Mouse (Mus musculus) kidney, embryonic 14.5 days (tissue): ENCODE measurements around the gene Gpr101. TPM values are rescaled to one million over a fixed set of nuclear protein-coding genes. Genes with fewer than 3 reads are reported as not detected.
A peak's percentile ranks its signal among the peaks of the same experiment; 100 is the strongest.

Experiments
- ATAC-seq: fragments of 200-750 bp; cut with Nextera tagmentation; 2 replicates; pipeline ENCODE4 v1.8.0; 2017; ENCODE audit warnings: moderate number of reproducible peaks, mild to moderate bottlenecking, moderate TSS enrichment, moderate library complexity; ENCODE audit not compliant: low FRiP score, low TSS enrichment
- H3K27ac ChIP-seq: fragments of 300-500 bp; sonication (generic); 2 replicates; pipeline ENCODE4 v1.5.1; 2014; ENCODE audit warnings: low read depth, mild to moderate bottlenecking, low read length, moderate library complexity, mixed read lengths
- H3K27me3 ChIP-seq: fragments of 300-500 bp; sonication (generic); 2 replicates; pipeline ENCODE4 v1.6.1; 2014; ENCODE audit warnings: mild to moderate bottlenecking, low read length; ENCODE audit not compliant: control insufficient read depth, insufficient read depth
- H3K36me3 ChIP-seq: fragments of 300-500 bp; sonication (generic); 2 replicates; pipeline ENCODE4 v1.6.1; 2014; ENCODE audit warnings: low read length, mixed read lengths; ENCODE audit not compliant: control insufficient read depth, insufficient read depth
- H3K4me1 ChIP-seq: fragments of 300-500 bp; sonication (generic); 2 replicates; pipeline ENCODE4 v1.6.1; 2014; ENCODE audit warnings: low read length, mixed read lengths; ENCODE audit not compliant: control insufficient read depth, insufficient read depth
- H3K4me2 ChIP-seq: fragments of 300-500 bp; sonication (generic); replicated peaks from 2 replicates; pipeline ENCODE4 v1.6.1; 2014; ENCODE audit warnings: low read depth, mild to moderate bottlenecking, low read length
- H3K4me3 ChIP-seq: fragments of 300-500 bp; sonication (generic); 2 replicates; pipeline ENCODE4 v1.5.1; 2014; ENCODE audit warnings: mild to moderate bottlenecking, low read length
- H3K9ac ChIP-seq: fragments of 300-500 bp; sonication (generic); 2 replicates; pipeline ENCODE4 v1.6.1; 2014; ENCODE audit warnings: low read depth, mild to moderate bottlenecking, low read length, moderate library complexity
- H3K9me3 ChIP-seq: fragments of 300-500 bp; sonication (generic); 2 replicates; pipeline ENCODE4 v1.6.1; 2016; ENCODE audit warnings: low read length; ENCODE audit not compliant: control insufficient read depth
- WGBS: fragments of 180-500 bp; shearing (Covaris S2); extraction: QIAGEN DNeasy Blood & Tissue Kit; methylation state at CpG from one replicate; pipeline ENCODE4 v1.1.7; 2014; 5-methylcytosine and 5-hydroxymethylcytosine counted together
- polyA plus RNA-seq: library from polyadenylated mRNA; unstranded; fragments of >200 nt; fragmentation: Nextera tagmentation; extraction: Ambion mirVana; gene quantifications from 2 replicates; pipeline ENCODE4 v1.2.1, GENCODE M21; 2014

Gpr101 gene
- not detected in 2 replicates for polyA plus RNA-seq

- H3K9me3 ChIP-seq: no peaks in the 10 kb centered on the region
Measured at GRCm38 (mm10) chrX:57503634-57504033, at the start of gene Gpr101. Gene Gpr101 (minus strand): TSS chrX:57503757.

DNA sequence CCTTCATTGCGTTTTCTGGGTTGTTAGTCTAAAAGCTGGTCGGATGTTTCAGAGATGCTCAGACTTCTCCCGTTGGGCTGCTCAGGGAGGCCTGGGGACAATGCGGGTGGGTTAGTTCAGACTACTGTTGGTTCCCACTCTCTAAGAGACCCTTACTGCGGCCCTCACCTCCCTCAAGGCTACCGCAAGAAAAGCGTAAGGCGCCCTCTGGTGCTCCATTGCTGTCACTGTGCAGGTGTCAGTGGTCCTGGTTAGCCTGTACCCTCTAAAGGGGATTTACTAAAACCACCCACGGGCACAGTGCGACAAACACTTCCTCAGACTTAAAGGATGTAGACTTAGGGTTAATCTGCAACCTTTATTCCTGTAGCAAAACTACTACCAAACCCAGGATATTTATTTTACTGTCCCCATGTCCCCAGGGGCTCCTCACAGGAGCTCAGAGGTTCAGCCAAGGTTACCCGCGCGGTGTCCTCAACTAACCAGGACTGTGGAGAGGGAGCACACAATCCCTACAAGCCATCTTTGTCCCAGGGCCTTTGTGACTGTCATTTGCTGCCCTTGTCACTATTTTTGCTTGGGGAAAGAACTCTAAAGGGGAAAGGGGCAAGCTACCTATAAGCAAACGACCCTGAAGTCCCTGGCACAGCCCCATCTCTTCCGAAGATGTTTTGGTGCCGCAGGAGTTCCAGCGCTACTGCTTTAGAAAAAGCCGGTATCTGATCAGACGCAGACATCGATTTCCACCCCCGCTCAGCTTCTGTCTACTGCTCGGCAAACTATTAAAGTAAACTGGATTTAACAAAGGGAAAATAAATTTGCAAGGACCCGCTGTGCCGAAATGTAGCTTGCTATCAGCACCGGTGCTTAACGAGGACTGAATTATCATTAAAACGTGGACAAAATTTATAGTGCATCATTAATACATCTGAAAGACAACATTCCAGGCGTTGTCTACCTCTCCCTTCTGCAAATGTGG, 17.8 kb upstream of the Gpr101 start:
- Histone ChIP-seq H3K4me2 (no peak overlapping the region), H3K4me1 (no peaks in the 10 kb centered on the region), H3K4me3 (no peak overlapping the region), H3K27ac (no peak overlapping the region), H3K9ac (no peak overlapping the region), H3K9me3 (no peaks in the 10 kb centered on the region), H3K36me3 (no peaks in the 10 kb centered on the region), H3K27me3 (no peaks in the 10 kb centered on the region)
- ATAC-seq: no peak
- WGBS: 47% methylated on average over 28 of the region's 28 CpGs

More at GRCm38 (mm10) chrX:57503634-57504033, at the start of gene Gpr101:
- Histone ChIP-seq H3K27ac (no peak within 1 kb of the TSS), H3K36me3 (no peaks in the 10 kb centered on the region), H3K4me3 (peak within 1 kb of the TSS; percentile 26), H3K4me2 (peak within 1 kb of the TSS; percentile 44), H3K27me3 (peaks cover 19% of the 10 kb centered on the region; the same call in 1 of the 2 replicates), H3K4me1 (no peaks in the 10 kb centered on the region), H3K9ac (no peak within 1 kb of the TSS)
- 21% methylated on average over 18 of the region's 28 CpGs for WGBS
- ATAC-seq: peak; percentile 46; the same call in 1 of the 2 replicates

DNA sequence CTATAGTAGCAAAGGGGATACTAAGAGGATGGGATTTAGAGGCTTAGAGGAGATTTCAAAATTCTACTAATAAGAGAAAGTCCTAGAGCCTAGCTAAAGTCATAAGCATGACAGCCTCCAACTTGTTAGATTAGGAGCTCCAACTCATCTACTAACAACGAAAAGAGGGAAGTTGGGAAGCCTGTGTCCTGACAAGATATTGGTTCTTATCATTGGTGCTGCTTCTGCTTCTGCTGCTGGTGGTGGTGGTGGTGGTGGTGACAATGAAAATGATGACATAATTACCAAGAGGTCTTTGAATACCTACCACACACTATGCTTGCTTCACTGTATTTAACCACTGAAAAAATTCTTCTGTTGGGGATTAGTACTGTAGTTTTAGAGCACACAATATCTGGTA, 2.7 kb upstream of the Gpr101 start:
- H3K27me3 ChIP-seq: peaks cover 19% of the 10 kb centered on the region; the same call in 1 of the 2 replicates

More for the DNA sequence above, 2.7 kb upstream of the Gpr101 start:
- no peak overlapping the region for H3K4me3 ChIP-seq
- no peaks in the 10 kb centered on the region for H3K9me3 ChIP-seq
- H3K9ac ChIP-seq: no peak overlapping the region
- no peak overlapping the region for H3K27ac ChIP-seq
- 67% methylated on average over 1 of the region's 1 CpGs for WGBS
- no peaks in the 10 kb centered on the region for H3K36me3 ChIP-seq
- no peak for ATAC-seq
- no peak overlapping the region for H3K4me2 ChIP-seq
- no peaks in the 10 kb centered on the region for H3K4me1 ChIP-seq

Other genes starting within 250 kb of the Gpr101 start
- 1.2 and 3.0 TPM in 2 replicates for gene Arhgef6, start 165.0 kb downstream of the Gpr101 start, polyA plus RNA-seq
- gene Rbmx, start 110.7 kb downstream of the Gpr101 start, polyA plus RNA-seq: 115 and 169 TPM in 2 replicates
- not detected in 2 replicates for gene Gm364, start 94.6 kb downstream of the Gpr101 start, polyA plus RNA-seq